Mouse (Mus musculus): Measurements from ENCODE around the gene Grin2c. TPM values are rescaled to one million over a fixed set of nuclear protein-coding genes. Genes with fewer than 3 reads are reported as not detected.

Gene Grin2c
- polyA plus RNA-seq (2015; fragmentation: Nextera tagmentation; extraction: Ambion mirVana) = 0.18 and 0.31 TPM in 2 replicates

DNA sequence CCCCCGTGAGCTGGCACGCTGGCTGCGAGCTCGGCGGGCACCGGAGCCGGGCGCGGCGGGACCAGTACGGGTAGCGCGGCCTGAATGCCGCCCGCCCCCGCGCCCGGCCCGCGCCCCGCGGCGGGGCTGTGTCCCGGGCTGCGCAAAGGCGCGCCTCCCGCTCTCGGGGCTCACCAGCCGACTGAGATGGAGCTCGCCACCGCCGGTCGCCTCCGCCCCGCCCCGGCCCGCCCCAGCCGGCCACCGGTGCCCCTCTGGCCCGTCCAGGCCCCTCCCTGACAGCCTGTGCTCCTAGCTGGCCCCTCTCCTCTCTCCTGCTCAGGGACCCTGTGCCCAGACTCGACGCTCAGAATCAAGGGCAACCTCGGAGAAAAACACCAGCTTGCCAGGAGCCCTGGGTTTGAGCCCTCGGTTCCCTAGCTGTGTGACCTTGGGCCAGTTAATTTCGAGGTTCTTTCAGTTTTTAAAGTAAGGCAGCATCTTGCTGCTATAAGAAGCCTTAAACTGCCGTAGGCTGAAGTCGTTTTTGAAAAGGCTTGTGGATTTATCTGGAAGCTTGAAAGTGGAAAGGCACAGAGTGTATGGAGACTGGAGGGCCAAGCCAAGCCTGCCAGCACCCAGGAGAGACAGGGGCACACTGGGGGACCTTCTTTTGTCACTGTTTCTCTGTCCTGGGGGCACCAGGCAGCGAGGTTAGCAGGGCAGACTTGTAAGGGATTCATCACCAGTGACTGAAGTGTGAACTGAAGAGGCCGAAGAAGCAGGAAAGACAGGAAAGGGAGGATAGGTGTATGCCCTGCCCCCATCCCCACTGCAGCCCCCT, at the start of gene Grin2c:
TSS of gene Grin2c (minus strand) at position 183 of the 823 bp plus-strand sequence.
- peak within 1 kb of the TSS; percentile 61; the same call in 1 of the 2 replicates for H3K9ac ChIP-seq (ENCODE audit: low read depth, low read length)
- 9% methylated on average over 26 of the region's 50 CpGs for WGBS
- no peaks in the 10 kb centered on the region for H3K9me3 ChIP-seq (replicated peaks; ENCODE audit: control insufficient read depth, low read length, poor library complexity, severe bottlenecking)
- peak within 1 kb of the TSS; percentile 63 for H3K4me2 ChIP-seq (ENCODE audit: low read length)
- peaks cover 63% of the 10 kb centered on the region for H3K27me3 ChIP-seq (ENCODE audit: control insufficient read depth, insufficient read depth, low read depth, low read length)
- no peak within 1 kb of the TSS for H3K27ac ChIP-seq (ENCODE audit: low read length)
- H3K4me1 ChIP-seq (ENCODE audit: control insufficient read depth, insufficient read depth, low read length) = peaks cover 21% of the 10 kb centered on the region
- ATAC-seq = no peak
- peak within 1 kb of the TSS; percentile 36 for H3K4me3 ChIP-seq (ENCODE audit: low read depth, low read length)
- H3K36me3 ChIP-seq (ENCODE audit: control insufficient read depth, insufficient read depth, low read length) = peaks cover 18% of the 10 kb centered on the region

DNA sequence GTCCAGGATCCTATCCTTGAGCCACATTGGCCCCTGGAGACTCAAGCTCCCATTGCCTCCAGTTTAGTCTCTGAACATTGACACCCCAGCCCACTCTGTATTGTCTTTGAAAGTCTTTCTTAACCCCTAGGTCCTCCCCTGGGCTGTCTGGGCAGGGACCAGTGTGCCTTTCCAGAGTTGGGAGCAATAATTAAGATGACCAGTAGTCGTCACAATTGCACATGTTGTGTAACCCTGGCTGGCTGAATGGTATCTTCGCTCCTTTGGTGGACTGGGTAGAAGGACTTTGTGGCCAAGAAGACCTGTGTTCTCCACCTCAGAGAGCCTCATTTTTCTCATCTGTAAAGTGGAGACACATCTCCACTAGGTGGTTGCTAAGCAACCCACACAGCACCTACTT, 47.2 kb upstream of the Grin2c start:
- H3K9ac ChIP-seq (ENCODE audit: low read depth, low read length) = no peak overlapping the region
- no peaks in the 10 kb centered on the region for H3K9me3 ChIP-seq (replicated peaks; ENCODE audit: control insufficient read depth, low read length, poor library complexity, severe bottlenecking)
- H3K36me3 ChIP-seq (ENCODE audit: control insufficient read depth, insufficient read depth, low read length) = no peaks in the 10 kb centered on the region
- WGBS = 44% methylated on average over 2 of the region's 2 CpGs
- H3K27ac ChIP-seq (ENCODE audit: low read length) = no peak overlapping the region
- no peak overlapping the region for H3K4me3 ChIP-seq (ENCODE audit: low read depth, low read length)
- no peak for ATAC-seq
- H3K4me1 ChIP-seq (ENCODE audit: control insufficient read depth, insufficient read depth, low read length) = peaks cover 5% of the 10 kb centered on the region; the same call in 1 of the 2 replicates
- peaks cover 46% of the 10 kb centered on the region for H3K27me3 ChIP-seq (ENCODE audit: control insufficient read depth, insufficient read depth, low read depth, low read length)
- H3K4me2 ChIP-seq (ENCODE audit: low read length) = no peak overlapping the region

DNA sequence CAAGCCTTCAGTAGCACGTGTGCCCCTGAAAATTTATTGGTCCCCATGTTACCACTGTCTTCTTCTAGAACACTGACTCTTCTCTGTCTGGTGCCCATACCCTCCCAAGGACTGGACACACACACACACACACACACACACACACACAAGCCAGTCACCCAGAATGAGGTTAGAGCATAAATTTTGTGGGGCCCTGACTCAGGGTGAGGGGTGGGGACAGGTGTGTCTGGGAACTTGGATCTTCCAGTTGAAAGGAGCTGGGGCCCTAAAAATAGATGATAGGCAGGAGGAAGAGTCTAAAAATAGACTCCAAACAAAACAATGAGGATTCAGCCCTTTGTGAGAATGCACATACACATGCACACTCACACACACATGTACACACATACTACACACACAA, 41.7 kb upstream of the Grin2c start:
- Histone ChIP-seq H3K4me3 (ENCODE audit: low read depth, low read length) (no peak overlapping the region), H3K27me3 (ENCODE audit: control insufficient read depth, insufficient read depth, low read depth, low read length) (peaks cover 4% of the 10 kb centered on the region; the same call in 1 of the 2 replicates), H3K4me2 (ENCODE audit: low read length) (no peak overlapping the region), H3K36me3 (ENCODE audit: control insufficient read depth, insufficient read depth, low read length) (no peaks in the 10 kb centered on the region), H3K9ac (ENCODE audit: low read depth, low read length) (no peak overlapping the region), H3K27ac (ENCODE audit: low read length) (no peak overlapping the region), H3K9me3 (replicated peaks; ENCODE audit: control insufficient read depth, low read length, poor library complexity, severe bottlenecking) (no peaks in the 10 kb centered on the region), H3K4me1 (ENCODE audit: control insufficient read depth, insufficient read depth, low read length) (no peaks in the 10 kb centered on the region)
- no peak for ATAC-seq
- WGBS = 71% methylated on average over 1 of the region's 1 CpGs

DNA sequence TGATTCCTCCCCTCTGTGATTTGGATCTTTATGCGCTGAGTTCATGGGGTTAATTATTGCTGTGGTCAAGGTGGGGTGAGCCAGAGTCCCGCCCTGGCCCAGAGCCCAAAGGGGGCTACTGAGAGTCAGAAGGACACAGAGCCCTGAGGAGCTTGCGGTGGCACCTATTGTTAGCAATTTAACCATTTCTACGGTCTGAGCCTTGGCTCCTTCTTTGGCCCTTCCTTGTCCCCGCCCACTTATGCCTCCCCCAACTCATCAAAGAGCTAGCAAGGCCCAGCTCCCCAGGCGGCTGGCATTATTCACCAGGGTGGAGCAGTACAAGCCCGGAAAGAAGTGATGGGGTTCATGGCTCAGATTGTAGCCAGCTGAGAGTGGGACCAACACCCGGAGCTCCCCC, 39.8 kb upstream of the Grin2c start, which contains the start of gene Otop2:
TSS of gene Otop2 (plus strand) at position 301 of the 400 bp plus-strand sequence.
- ATAC-seq = no peak
- WGBS = 15% methylated on average over 8 of the region's 8 CpGs

DNA sequence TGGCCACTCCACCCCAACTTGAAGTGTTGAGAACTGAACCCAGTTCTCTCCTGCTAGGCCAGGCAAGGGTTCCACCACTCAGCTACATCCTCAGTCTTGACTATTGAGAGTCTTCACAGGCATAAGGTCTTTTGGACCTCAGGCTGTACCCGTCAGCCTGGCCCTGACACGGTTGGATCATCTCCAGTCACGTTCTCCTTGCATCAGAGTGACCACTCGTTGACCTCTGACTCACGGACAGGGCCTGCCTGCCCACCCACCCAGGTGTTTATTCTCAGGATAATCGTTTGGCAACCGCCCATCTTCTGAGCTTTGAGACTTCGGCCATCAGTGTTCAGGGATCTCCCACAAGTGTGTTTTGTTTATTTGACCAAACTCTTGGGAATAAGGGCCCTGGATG, 36.1 kb upstream of the Grin2c start:
- no peaks in the 10 kb centered on the region for H3K9me3 ChIP-seq (replicated peaks; ENCODE audit: control insufficient read depth, low read length, poor library complexity, severe bottlenecking)
- H3K4me3 ChIP-seq (ENCODE audit: low read depth, low read length) = no peak overlapping the region
- no peak for ATAC-seq
- H3K36me3 ChIP-seq (ENCODE audit: control insufficient read depth, insufficient read depth, low read length) = no peaks in the 10 kb centered on the region
- H3K27ac ChIP-seq (ENCODE audit: low read length) = no peak overlapping the region
- H3K27me3 ChIP-seq (ENCODE audit: control insufficient read depth, insufficient read depth, low read depth, low read length) = no peaks in the 10 kb centered on the region
- 85% methylated on average over 8 of the region's 8 CpGs for WGBS
- no peak overlapping the region for H3K4me2 ChIP-seq (ENCODE audit: low read length)
- H3K9ac ChIP-seq (ENCODE audit: low read depth, low read length) = no peak overlapping the region
- H3K4me1 ChIP-seq (ENCODE audit: control insufficient read depth, insufficient read depth, low read length) = no peaks in the 10 kb centered on the region

More for the DNA sequence above, 39.8 kb upstream of the Grin2c start, which contains the start of gene Otop2:
- H3K27me3 ChIP-seq (ENCODE audit: control insufficient read depth, insufficient read depth, low read depth, low read length) = no peaks in the 10 kb centered on the region
- H3K36me3 ChIP-seq (ENCODE audit: control insufficient read depth, insufficient read depth, low read length) = no peaks in the 10 kb centered on the region
- no peak within 1 kb of the TSS for H3K27ac ChIP-seq (ENCODE audit: low read length)
- H3K9ac ChIP-seq (ENCODE audit: low read depth, low read length) = 0 out of 2 replicates have a peak within 1 kb of the TSS, but pooled peaks have one; percentile 4
- H3K4me1 ChIP-seq (ENCODE audit: control insufficient read depth, insufficient read depth, low read length) = no peaks in the 10 kb centered on the region
- no peak within 1 kb of the TSS for H3K4me3 ChIP-seq (ENCODE audit: low read depth, low read length)
- no peak within 1 kb of the TSS for H3K4me2 ChIP-seq (ENCODE audit: low read length)
- no peaks in the 10 kb centered on the region for H3K9me3 ChIP-seq (replicated peaks; ENCODE audit: control insufficient read depth, low read length, poor library complexity, severe bottlenecking)

- 94% methylated on average over 2 of the region's 2 CpGs for WGBS
- Histone ChIP-seq H3K27ac (ENCODE audit: low read length) (no peak overlapping the region), H3K36me3 (ENCODE audit: control insufficient read depth, insufficient read depth, low read length) (no peaks in the 10 kb centered on the region), H3K9ac (ENCODE audit: low read depth, low read length) (no peak overlapping the region), H3K4me2 (ENCODE audit: low read length) (no peak overlapping the region), H3K4me3 (ENCODE audit: low read depth, low read length) (no peak overlapping the region), H3K4me1 (ENCODE audit: control insufficient read depth, insufficient read depth, low read length) (peaks cover 6% of the 10 kb centered on the region; the same call in 1 of the 2 replicates), H3K9me3 (replicated peaks; ENCODE audit: control insufficient read depth, low read length, poor library complexity, severe bottlenecking) (no peaks in the 10 kb centered on the region), H3K27me3 (ENCODE audit: control insufficient read depth, insufficient read depth, low read depth, low read length) (no peaks in the 10 kb centered on the region)
- no peak for ATAC-seq
These were observed 34.3 kb upstream of the Grin2c start for GRCm38 (mm10) chr11:115301351-115301750.

- 81% methylated on average over 4 of the region's 4 CpGs for WGBS
- no peak for ATAC-seq
- Histone ChIP-seq H3K36me3 (ENCODE audit: control insufficient read depth, insufficient read depth, low read length) (no peaks in the 10 kb centered on the region), H3K9me3 (replicated peaks; ENCODE audit: control insufficient read depth, low read length, poor library complexity, severe bottlenecking) (no peaks in the 10 kb centered on the region), H3K4me2 (ENCODE audit: low read length) (no peak overlapping the region), H3K9ac (ENCODE audit: low read depth, low read length) (no peak overlapping the region), H3K27me3 (ENCODE audit: control insufficient read depth, insufficient read depth, low read depth, low read length) (no peaks in the 10 kb centered on the region), H3K4me3 (ENCODE audit: low read depth, low read length) (no peak overlapping the region), H3K4me1 (ENCODE audit: control insufficient read depth, insufficient read depth, low read length) (peaks cover 6% of the 10 kb centered on the region; the same call in 1 of the 2 replicates), H3K27ac (ENCODE audit: low read length) (no peak overlapping the region)
These were observed 33.7 kb upstream of the Grin2c start for GRCm38 (mm10) chr11:115300745-115301144.

- H3K4me3 ChIP-seq (ENCODE audit: low read depth, low read length) = no peak overlapping the region
- H3K27ac ChIP-seq (ENCODE audit: low read length) = no peak overlapping the region
- 68% methylated on average over 8 of the region's 8 CpGs for WGBS
- H3K4me2 ChIP-seq (ENCODE audit: low read length) = no peak overlapping the region
- ATAC-seq = no peak
- H3K4me1 ChIP-seq (ENCODE audit: control insufficient read depth, insufficient read depth, low read length) = peaks cover 6% of the 10 kb centered on the region; the same call in 1 of the 2 replicates
- no peaks in the 10 kb centered on the region for H3K9me3 ChIP-seq (replicated peaks; ENCODE audit: control insufficient read depth, low read length, poor library complexity, severe bottlenecking)
- H3K27me3 ChIP-seq (ENCODE audit: control insufficient read depth, insufficient read depth, low read depth, low read length) = no peaks in the 10 kb centered on the region
- no peaks in the 10 kb centered on the region for H3K36me3 ChIP-seq (ENCODE audit: control insufficient read depth, insufficient read depth, low read length)
- no peak overlapping the region for H3K9ac ChIP-seq (ENCODE audit: low read depth, low read length)
These were observed 31.1 kb upstream of the Grin2c start for GRCm38 (mm10) chr11:115298160-115298559.

DNA sequence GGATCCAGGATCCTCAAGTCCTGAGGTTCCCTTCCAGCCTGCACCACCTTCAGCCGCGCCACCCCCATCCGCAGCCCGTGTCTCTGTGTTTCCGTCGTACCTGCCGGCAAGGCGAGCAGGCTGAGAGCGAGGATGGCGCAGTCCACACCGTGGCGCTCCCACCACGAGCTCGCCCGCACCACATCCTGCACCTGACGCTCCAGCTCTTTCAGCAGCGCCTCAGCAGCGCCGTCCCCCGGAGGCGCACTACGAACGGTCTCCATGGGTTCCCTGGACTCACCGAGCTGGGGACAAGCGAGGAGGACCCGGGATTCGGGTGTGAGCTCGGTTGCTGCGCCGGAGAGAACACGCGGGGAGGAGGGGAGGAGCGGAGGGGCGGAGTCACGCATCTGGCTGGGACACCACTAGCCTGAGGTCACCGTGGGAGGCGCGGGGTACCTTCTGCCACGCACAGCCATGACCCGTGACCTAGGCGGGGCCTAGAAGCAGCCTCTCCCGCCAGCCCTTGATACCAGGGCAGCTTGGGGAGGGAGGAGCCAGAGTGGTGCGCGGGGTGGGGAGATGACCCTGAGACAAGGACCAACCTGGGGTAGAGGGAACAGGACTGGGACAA, 30.3 kb upstream of the Grin2c start, which contains the start of gene Fads6:
TSS of gene Fads6 (minus strand) at position 450 of the 613 bp plus-strand sequence.
- Histone ChIP-seq H3K9me3 (replicated peaks; ENCODE audit: control insufficient read depth, low read length, poor library complexity, severe bottlenecking) (no peaks in the 10 kb centered on the region), H3K27ac (ENCODE audit: low read length) (peak within 1 kb of the TSS; percentile 55; the same call in 1 of the 2 replicates), H3K9ac (ENCODE audit: low read depth, low read length) (peak within 1 kb of the TSS; percentile 76), H3K4me3 (ENCODE audit: low read depth, low read length) (peak within 1 kb of the TSS; percentile 70), H3K27me3 (ENCODE audit: control insufficient read depth, insufficient read depth, low read depth, low read length) (no peaks in the 10 kb centered on the region), H3K4me2 (ENCODE audit: low read length) (peak within 1 kb of the TSS; percentile 92), H3K36me3 (ENCODE audit: control insufficient read depth, insufficient read depth, low read length) (no peaks in the 10 kb centered on the region), H3K4me1 (ENCODE audit: control insufficient read depth, insufficient read depth, low read length) (peaks cover 6% of the 10 kb centered on the region; the same call in 1 of the 2 replicates)
- WGBS = under 1% methylated on average over 38 of the region's 44 CpGs
- ATAC-seq = peak; percentile 89

Measured in midbrain, embryonic 16.5 days (tissue).